Mouse (Mus musculus): ENCODE measurements around the gene Serpinc1.

GRCm38 (mm10) chr1:161016378-161016777, 38.0 kb downstream of the Serpinc1 start:
- TF ChIP-seq CTCF (IDR thresholded peaks at IDR 0.05; ENCODE audit: extremely low read depth, insufficient read depth, insufficient read length, insufficient replicate concordance) (no peak), POLR2A (IDR thresholded peaks at IDR 0.05; ENCODE audit: low read depth, low read length) (no peak)
